Mouse (Mus musculus) G1E (cell line): ENCODE measurements around the gene E330009J07Rik.

Experiments
- CTCF ChIP-seq: IDR thresholded peaks from 2 replicates; pipeline ENCODE4 v1.5.1; 2012; ENCODE audit warnings: low read depth, low read length, inconsistent platforms, mixed read lengths
- GATA1 ChIP-seq: IDR thresholded peaks from 2 replicates; pipeline ENCODE4 v1.6.1; 2012; ENCODE audit warnings: borderline replicate concordance, low read length, inconsistent platforms, mixed read lengths
- TAL1 ChIP-seq: conservative IDR thresholded peaks from 2 replicates; pipeline ENCODE4 v1.6.1; 2012; ENCODE audit warnings: low read depth, low read length, inconsistent platforms, mixed read lengths

DNA sequence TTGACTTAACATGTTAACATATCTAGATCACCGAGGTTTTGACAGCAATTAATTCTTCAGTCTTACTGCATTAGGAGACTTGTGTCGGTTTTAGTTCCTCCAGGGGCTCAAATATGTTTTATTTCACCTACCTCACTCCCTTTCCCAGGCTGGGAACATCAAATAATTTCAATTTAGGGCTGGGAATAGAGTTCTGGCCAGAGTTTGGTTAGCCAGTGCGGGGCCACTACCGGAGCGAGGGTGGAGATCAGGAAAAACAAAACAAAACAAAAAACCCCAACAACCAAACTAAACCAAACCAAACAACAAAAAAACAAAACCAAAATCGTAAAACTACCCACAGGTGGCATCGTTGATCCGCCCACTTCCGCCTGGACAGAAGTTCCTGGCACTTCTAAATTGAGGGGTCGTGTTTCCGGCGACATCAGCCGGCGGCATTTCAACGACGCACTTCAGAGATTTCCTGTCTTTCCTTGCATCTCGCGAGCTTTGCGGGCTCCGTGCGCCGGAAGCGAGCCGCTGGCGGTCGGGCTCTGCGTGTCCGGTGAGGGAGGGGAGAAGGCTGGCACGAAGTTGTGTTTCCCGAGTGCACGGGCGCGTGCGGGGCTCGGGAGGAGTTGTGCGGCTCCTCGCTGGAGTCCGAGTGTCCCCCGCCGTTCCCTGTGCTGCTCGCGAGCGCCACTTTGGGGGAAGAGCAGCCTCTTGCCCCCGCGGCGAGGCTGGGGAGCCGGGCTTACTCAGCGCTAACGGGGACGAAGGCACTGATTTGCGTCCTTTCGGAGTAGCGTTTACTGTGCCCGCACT is 35.2 kb upstream of the E330009J07Rik start, which contains the start of gene Ssbp1:
- TF ChIP-seq CTCF (no peak), TAL1 (no peak), GATA1 (no peak)
